Mouse (Mus musculus) forebrain, embryonic 15.5 days (tissue): ENCODE results near the gene Gabrg3. TPM values are rescaled to one million over a fixed set of nuclear protein-coding genes. Genes with fewer than 3 reads are reported as not detected.

Source experiments
- ATAC-seq: fragments of 200-750 bp; cut with Nextera tagmentation; replicated peaks from 2 replicates; pipeline ENCODE4 v1.8.0; 2017; ENCODE audit warnings: mild to moderate bottlenecking, moderate TSS enrichment, moderate library complexity
- H3K27ac ChIP-seq: fragments of 300-500 bp; sonication (generic); replicated peaks from 2 replicates; pipeline ENCODE4 v1.5.1; 2015; ENCODE audit warnings: mild to moderate bottlenecking, inconsistent platforms
- H3K27me3 ChIP-seq: fragments of 300-500 bp; sonication (generic); 2 replicates; pipeline ENCODE4 v1.6.1; 2015; ENCODE audit warnings: inconsistent platforms
- H3K36me3 ChIP-seq: fragments of 300-500 bp; sonication (generic); 2 replicates; pipeline ENCODE4 v1.6.1; 2015; ENCODE audit warnings: mild to moderate bottlenecking, inconsistent platforms
- H3K4me1 ChIP-seq: fragments of 300-500 bp; sonication (generic); 2 replicates; pipeline ENCODE4 v1.6.1; 2015; ENCODE audit warnings: inconsistent platforms
- H3K4me2 ChIP-seq: fragments of 300-500 bp; sonication (generic); replicated peaks from 2 replicates; pipeline ENCODE4 v1.6.1; 2015; ENCODE audit warnings: mild to moderate bottlenecking, inconsistent platforms
- H3K4me3 ChIP-seq: fragments of 300-500 bp; sonication (generic); 2 replicates; pipeline ENCODE4 v1.5.1; 2015; ENCODE audit warnings: mild to moderate bottlenecking, inconsistent platforms
- H3K9ac ChIP-seq: fragments of 300-500 bp; sonication (generic); replicated peaks from 2 replicates; pipeline ENCODE4 v1.6.1; 2015; ENCODE audit warnings: mild to moderate bottlenecking, inconsistent platforms
- H3K9me3 ChIP-seq: fragments of 300-500 bp; sonication (generic); 2 replicates; pipeline ENCODE4 v1.6.1; 2016; ENCODE audit warnings: inconsistent platforms
- WGBS: fragments of 180-500 bp; shearing (Covaris S2); methylation state at CpG from one replicate; pipeline ENCODE4 v1.1.7; 2015; ENCODE audit warnings: mixed read lengths; 5-methylcytosine and 5-hydroxymethylcytosine counted together
- polyA plus RNA-seq: library from polyadenylated mRNA; unstranded; fragments of >200 nt; fragmentation: Nextera tagmentation; extraction: Ambion mirVana; gene quantifications from 2 replicates; pipeline ENCODE4 v1.2.1, GENCODE M21; 2015

Gabrg3 gene
- polyA plus RNA-seq, 1 experiment from 2014 or later, result 4.7 TPM

DNA sequence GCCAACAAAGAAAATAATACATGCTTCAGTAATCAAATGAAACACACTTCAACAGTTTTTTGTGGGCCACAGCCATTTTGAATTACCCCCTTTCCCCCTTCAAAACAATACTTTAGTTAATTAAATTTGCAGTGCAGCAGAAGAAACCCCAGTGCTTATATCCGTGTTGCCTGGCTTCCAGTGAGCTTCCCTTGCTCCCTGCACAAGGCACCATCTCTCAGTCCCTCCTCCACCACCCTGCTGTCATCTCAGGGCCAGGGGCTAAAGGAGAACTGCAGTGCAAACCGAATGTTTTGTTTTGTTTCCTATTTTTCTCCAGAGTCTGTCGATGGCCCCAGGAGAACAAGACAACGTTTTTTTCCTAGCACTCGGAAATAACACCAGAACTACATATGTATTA is 233.2 kb downstream of the Gabrg3 start:
- Histone ChIP-seq H3K9me3 (no peaks in the 10 kb centered on the region), H3K9ac (no peak overlapping the region), H3K4me2 (no peak overlapping the region), H3K27me3 (no peaks in the 10 kb centered on the region), H3K36me3 (no peaks in the 10 kb centered on the region), H3K27ac (no peak overlapping the region), H3K4me3 (no peak overlapping the region), H3K4me1 (peaks cover 8% of the 10 kb centered on the region)
- WGBS, result 18% methylated on average over 5 of the region's 5 CpGs
- no peak for ATAC-seq

- peaks cover 8% of the 10 kb centered on the region for H3K4me1 ChIP-seq
- H3K4me2 ChIP-seq, result no peak overlapping the region
- H3K9ac ChIP-seq, result no peak overlapping the region
- H3K36me3 ChIP-seq, result no peaks in the 10 kb centered on the region
- no peaks in the 10 kb centered on the region for H3K27me3 ChIP-seq
- no peak overlapping the region for H3K27ac ChIP-seq
- H3K4me3 ChIP-seq, result no peak overlapping the region
- no peaks in the 10 kb centered on the region for H3K9me3 ChIP-seq
- no peak for ATAC-seq
- 55% methylated on average over 5 of the region's 5 CpGs for WGBS
Observed at GRCm38 (mm10) chr7:57150768-57151167, 236.2 kb downstream of the Gabrg3 start.

DNA sequence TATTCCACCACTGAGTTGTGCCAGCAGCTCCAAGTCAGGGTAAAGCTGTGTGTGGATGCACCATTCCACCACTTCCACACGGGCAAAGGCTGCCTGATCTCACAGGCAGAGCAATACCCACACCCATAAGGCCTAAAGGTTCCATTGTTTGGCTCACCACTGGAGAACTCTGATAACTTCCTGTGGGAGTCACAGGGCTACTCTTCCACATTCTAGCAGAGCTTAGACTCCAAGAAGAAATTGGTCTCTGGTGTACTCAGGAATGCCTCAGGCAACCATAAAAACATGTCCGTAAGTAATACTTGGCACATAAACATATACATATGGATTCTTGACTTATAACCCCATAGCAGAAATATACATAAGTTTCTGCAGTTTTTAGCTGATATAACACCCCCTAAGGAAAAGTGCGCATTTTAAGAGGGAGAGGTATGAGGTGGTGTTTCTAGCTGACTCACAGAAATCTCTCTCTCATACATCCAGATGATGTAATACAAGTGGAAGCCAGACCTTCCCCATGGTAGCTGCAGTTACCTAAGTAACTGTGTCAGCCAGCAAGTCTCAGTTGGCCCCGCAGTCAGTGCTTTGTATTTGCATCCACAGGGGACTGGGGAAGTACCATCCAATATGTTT is 248.8 kb downstream of the Gabrg3 start:
- no peak for ATAC-seq
- no peak overlapping the region for H3K9ac ChIP-seq
- H3K36me3 ChIP-seq, result no peaks in the 10 kb centered on the region
- 92% methylated on average over 4 of the region's 4 CpGs for whole genome bisulfite sequencing
- no peaks in the 10 kb centered on the region for H3K4me1 ChIP-seq
- H3K27ac ChIP-seq, result no peak overlapping the region
- H3K4me3 ChIP-seq, result no peak overlapping the region
- H3K4me2 ChIP-seq, result no peak overlapping the region
- no peaks in the 10 kb centered on the region for H3K9me3 ChIP-seq
- no peaks in the 10 kb centered on the region for H3K27me3 ChIP-seq

DNA sequence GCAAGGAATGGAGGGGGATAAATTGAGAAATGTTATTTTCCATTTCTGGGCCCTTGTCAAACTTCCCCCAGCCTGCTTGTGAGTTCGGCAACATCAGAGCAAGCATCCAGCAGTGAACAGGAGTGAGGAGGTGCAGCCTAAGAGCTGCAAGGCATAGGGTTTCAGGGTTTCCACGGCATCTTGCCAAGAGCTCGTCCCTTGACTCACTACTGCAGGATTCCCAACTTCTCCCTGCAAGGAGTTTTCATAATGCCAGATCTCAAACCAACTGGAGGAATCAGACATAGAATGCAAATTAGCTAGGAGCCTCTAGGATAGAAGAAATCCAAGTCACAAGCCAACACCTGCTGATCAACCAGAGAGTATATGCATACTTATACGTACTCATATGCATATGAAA is 254.0 kb downstream of the Gabrg3 start:
- Histone ChIP-seq H3K36me3 (no peaks in the 10 kb centered on the region), H3K27me3 (no peaks in the 10 kb centered on the region), H3K9me3 (no peaks in the 10 kb centered on the region), H3K4me3 (no peak overlapping the region), H3K9ac (no peak overlapping the region), H3K27ac (no peak overlapping the region), H3K4me2 (no peak overlapping the region), H3K4me1 (no peaks in the 10 kb centered on the region)
- WGBS, result 89% methylated on average over 4 of the region's 4 CpGs
- ATAC-seq, result no peak

- Histone ChIP-seq H3K4me3 (no peak overlapping the region), H3K27ac (no peak overlapping the region), H3K4me1 (no peaks in the 10 kb centered on the region), H3K36me3 (no peaks in the 10 kb centered on the region), H3K27me3 (no peaks in the 10 kb centered on the region), H3K9ac (no peak overlapping the region), H3K9me3 (no peaks in the 10 kb centered on the region), H3K4me2 (no peak overlapping the region)
- WGBS, result 77% methylated on average over 2 of the region's 2 CpGs
- ATAC-seq, result no peak
Observed at GRCm38 (mm10) chr7:57132471-57132870, 254.5 kb downstream of the Gabrg3 start.

GRCm38 (mm10) chr7:57100065-57100464 is 286.9 kb downstream of the Gabrg3 start:
- H3K4me3 ChIP-seq, result no peak overlapping the region
- H3K4me1 ChIP-seq, result no peaks in the 10 kb centered on the region
- no peak overlapping the region for H3K4me2 ChIP-seq
- no peaks in the 10 kb centered on the region for H3K27me3 ChIP-seq
- WGBS, result 79% methylated on average over 3 of the region's 3 CpGs
- no peaks in the 10 kb centered on the region for H3K9me3 ChIP-seq
- no peak overlapping the region for H3K27ac ChIP-seq
- no peaks in the 10 kb centered on the region for H3K36me3 ChIP-seq
- H3K9ac ChIP-seq, result no peak overlapping the region
- no peak for ATAC-seq

GRCm38 (mm10) chr7:57082071-57082470 is 304.9 kb downstream of the Gabrg3 start:
- H3K9ac ChIP-seq, result no peak overlapping the region
- H3K36me3 ChIP-seq, result no peaks in the 10 kb centered on the region
- H3K4me2 ChIP-seq, result no peak overlapping the region
- H3K4me1 ChIP-seq, result no peaks in the 10 kb centered on the region
- 70% methylated on average over 3 of the region's 3 CpGs for WGBS
- H3K27ac ChIP-seq, result no peak overlapping the region
- no peaks in the 10 kb centered on the region for H3K9me3 ChIP-seq
- no peak for ATAC-seq
- no peak overlapping the region for H3K4me3 ChIP-seq
- H3K27me3 ChIP-seq, result no peaks in the 10 kb centered on the region

DNA sequence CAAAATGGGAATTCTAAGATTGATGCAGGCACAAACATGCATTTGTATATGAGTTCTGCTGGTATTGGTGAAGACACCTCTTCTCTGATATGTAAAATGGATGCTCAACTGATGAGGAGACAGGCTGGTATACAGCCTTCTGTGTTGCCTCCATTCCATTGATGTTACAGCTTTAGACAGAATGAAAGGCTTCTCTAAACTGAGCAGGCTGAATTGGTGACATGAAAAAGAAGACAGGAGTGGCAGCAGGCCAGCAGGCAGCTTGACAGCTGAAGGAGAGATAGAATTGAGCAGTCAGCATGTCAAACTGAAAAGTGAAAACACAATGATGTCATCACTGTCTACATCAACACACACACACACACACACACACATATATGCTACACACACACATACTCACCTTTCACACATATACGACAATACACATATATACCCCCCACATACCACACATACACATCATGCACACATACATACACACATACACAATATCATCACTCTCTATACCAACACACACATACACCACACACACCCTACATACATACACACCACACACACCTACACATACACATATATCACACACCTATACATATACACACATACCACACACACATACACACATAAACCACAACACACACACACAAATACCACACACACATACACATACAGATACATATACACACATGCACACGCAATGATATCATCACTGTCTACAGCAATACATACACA is 315.4 kb downstream of the Gabrg3 start:
- Histone ChIP-seq H3K27me3 (no peaks in the 10 kb centered on the region), H3K4me2 (no peak overlapping the region), H3K36me3 (no peaks in the 10 kb centered on the region), H3K9ac (no peak overlapping the region), H3K4me1 (no peaks in the 10 kb centered on the region), H3K27ac (no peak overlapping the region), H3K4me3 (no peak overlapping the region), H3K9me3 (no peaks in the 10 kb centered on the region)
- peak; percentile 69 for ATAC-seq
- 87% methylated on average over 2 of the region's 2 CpGs for WGBS

GRCm38 (mm10) chr7:57065398-57065797 is 321.6 kb downstream of the Gabrg3 start:
- WGBS, result 89% methylated on average over 3 of the region's 3 CpGs
- no peak for ATAC-seq

GRCm38 (mm10) chr7:57050906-57051635 is 335.9 kb downstream of the Gabrg3 start:
- no peaks in the 10 kb centered on the region for H3K36me3 ChIP-seq
- H3K9me3 ChIP-seq, result no peaks in the 10 kb centered on the region
- no peak overlapping the region for H3K4me2 ChIP-seq
- 43% methylated on average over 1 of the region's 1 CpGs for WGBS
- ATAC-seq, result peak; percentile 71
- H3K9ac ChIP-seq, result no peak overlapping the region
- H3K4me3 ChIP-seq, result no peak overlapping the region
- H3K27me3 ChIP-seq, result no peaks in the 10 kb centered on the region
- no peaks in the 10 kb centered on the region for H3K4me1 ChIP-seq
- H3K27ac ChIP-seq, result 0 out of 2 replicates have a peak overlapping the region, but pooled peaks have one; percentile 27

More at GRCm38 (mm10) chr7:57065398-57065797, 321.6 kb downstream of the Gabrg3 start:
- Histone ChIP-seq H3K9me3 (no peaks in the 10 kb centered on the region), H3K4me2 (no peak overlapping the region), H3K27ac (no peak overlapping the region), H3K27me3 (no peaks in the 10 kb centered on the region), H3K9ac (no peak overlapping the region), H3K36me3 (no peaks in the 10 kb centered on the region), H3K4me1 (no peaks in the 10 kb centered on the region), H3K4me3 (no peak overlapping the region)

GRCm38 (mm10) chr7:57037861-57038421 is 349.0 kb downstream of the Gabrg3 start:
- 5% methylated on average over 2 of the region's 2 CpGs for whole genome bisulfite sequencing
- ATAC-seq, result no peak
- no peaks in the 10 kb centered on the region for H3K36me3 ChIP-seq

More at GRCm38 (mm10) chr7:57037861-57038421, 349.0 kb downstream of the Gabrg3 start:
- H3K9ac ChIP-seq, result no peak overlapping the region
- no peak overlapping the region for H3K27ac ChIP-seq
- H3K27me3 ChIP-seq, result no peaks in the 10 kb centered on the region
- no peaks in the 10 kb centered on the region for H3K9me3 ChIP-seq
- no peak overlapping the region for H3K4me3 ChIP-seq
- 0 out of 2 replicates have a peak, but pooled peaks cover 4% of the 10 kb centered on the region for H3K4me1 ChIP-seq
- H3K4me2 ChIP-seq, result no peak overlapping the region
